Mouse (Mus musculus) ES-E14 (cell line): ENCODE measurements at regions not wholly inside any gene's neighbourhood (a gene's known extent, or its start where the extent isn't known, plus 50 kb on each side); places are given as distances from the start of the nearest gene placed in this dataset.

Experiments used
- DNase-seq: peaks from one replicate; pipeline ENCODE4 v3.0.0-alpha.2; 2013; ENCODE audit warnings: low read depth, low spot score
- H3K27ac ChIP-seq: 2 replicates; pipeline ENCODE4 v1.5.1; 2012; ENCODE audit warnings: low read depth, mild to moderate bottlenecking, low read length, moderate library complexity, mixed read lengths; ENCODE audit not compliant: poor library complexity, insufficient read depth, severe bottlenecking
- H3K36me3 ChIP-seq: 2 replicates; pipeline ENCODE4 v1.6.1; 2012; ENCODE audit warnings: mild to moderate bottlenecking, low read length, moderate library complexity, mixed read lengths; ENCODE audit not compliant: control insufficient read depth, poor library complexity, insufficient read depth, severe bottlenecking
- H3K4me1 ChIP-seq, 2 experiments: fragments of 150-350 bp in 1 of 2; sonication (generic) in 1 of 2; 2 replicates each; pipeline ENCODE4 v1.6.1; 2012; ENCODE audit warnings: low read length in 2 of 2, mild to moderate bottlenecking in 1 of 2, mixed read lengths in 1 of 2; ENCODE audit not compliant: control insufficient read depth in 2 of 2, insufficient read depth in 2 of 2, poor library complexity in 1 of 2
- H3K4me3 ChIP-seq, 2 experiments: fragments of 150-350 bp in 1 of 2; sonication (generic) in 1 of 2; 2 replicates each; pipeline ENCODE4 v1.5.1; 2012; ENCODE audit warnings: low read length in 2 of 2, low read depth in 1 of 2, mild to moderate bottlenecking in 1 of 2, mixed read lengths in 1 of 2; ENCODE audit not compliant: insufficient read depth in 1 of 2, poor library complexity in 1 of 2, severe bottlenecking in 1 of 2
- H3K9ac ChIP-seq: 2 replicates; pipeline ENCODE4 v1.6.1; 2012; ENCODE audit warnings: low read depth, mild to moderate bottlenecking, low read length, mixed read lengths; ENCODE audit not compliant: poor library complexity, insufficient read depth, severe bottlenecking
- H3K9me3 ChIP-seq: fragments of 150-350 bp; sonication (generic); 2 replicates; pipeline ENCODE4 v1.6.1; 2012; ENCODE audit warnings: low read depth, mild to moderate bottlenecking, low read length; ENCODE audit not compliant: control insufficient read depth, insufficient read depth
- CHD2 ChIP-seq: IDR thresholded peaks from 2 replicates; pipeline ENCODE4 v1.6.1; 2014; ENCODE audit warnings: mild to moderate bottlenecking, low read depth, low read length, inconsistent platforms
- HCFC1 ChIP-seq: IDR thresholded peaks from 2 replicates; pipeline ENCODE4 v1.6.1; 2012; ENCODE audit warnings: low read length, inconsistent platforms, borderline replicate concordance; ENCODE audit not compliant: insufficient read depth
- MAFK ChIP-seq: IDR thresholded peaks from 2 replicates; pipeline ENCODE4 v1.6.1; 2014; ENCODE audit warnings: mild to moderate bottlenecking, low read depth, low read length, inconsistent platforms; ENCODE audit not compliant: insufficient read depth
- ZC3H11A ChIP-seq: IDR thresholded peaks from 2 replicates; pipeline ENCODE4 v1.6.1; 2012; ENCODE audit warnings: low read depth, mild to moderate bottlenecking, inconsistent platforms, low read length, borderline replicate concordance
- ZNF384 ChIP-seq: IDR thresholded peaks from 2 replicates; pipeline ENCODE4 v1.6.1; 2012; ENCODE audit warnings: low read depth, low read length, inconsistent platforms
- in situ Hi-C, 2 experiments: fragments of 600-800 bp; cut with MboI; formaldehyde crosslinking; loops; one replicate each; pipeline ENCODE4 v1.15.1; 2025; ENCODE audit warnings: low sequenced_read_pairs in 2 of 2, inconsistent platforms in 1 of 2; ENCODE audit not compliant: unreplicated experiment in 2 of 2

DNA sequence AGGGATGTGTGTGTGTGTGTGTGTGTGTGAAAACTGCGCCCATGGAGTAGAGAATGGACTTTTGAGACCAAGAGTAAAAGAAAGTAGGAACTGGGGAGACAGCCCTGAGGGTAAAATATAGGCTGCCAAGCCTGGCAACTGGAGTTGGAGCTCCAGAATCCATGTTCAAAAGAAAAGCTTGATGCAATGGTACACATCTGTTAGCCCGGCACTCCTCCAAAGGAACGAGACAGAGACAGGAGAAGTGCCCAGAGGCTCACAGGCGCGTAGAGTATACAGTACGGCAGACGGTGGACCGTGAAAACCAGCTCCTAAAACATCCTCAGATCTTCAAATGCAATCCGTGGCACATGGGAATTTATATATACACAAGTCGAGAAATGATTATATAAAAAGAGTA lies 116.4 kb downstream of the Zfp281 start:
- no peaks in the 10 kb centered on the region for H3K9me3 ChIP-seq
- no peak overlapping the region for H3K9ac ChIP-seq
- H3K36me3 ChIP-seq, result no peaks in the 10 kb centered on the region
- no peak for DNase-seq
- TF ChIP-seq CHD2, result no peak
- TF ChIP-seq ZNF384, result no peak
- no peak overlapping the region for H3K4me3 ChIP-seq
- peaks cover 2 to 16% of the 10 kb centered on the region in 2 experiments; a peak in 3 of 4 replicates for H3K4me1 ChIP-seq
- in situ Hi-C loops, result loop anchor here in 1 of 2 experiments (25.0 kb wide), 1 partner anchor 179 kb away; no protein-coding TSS in a partner anchor
- H3K27ac ChIP-seq, result no peak overlapping the region

- H3K4me1 ChIP-seq, result 0 out of 4 replicates have a peak, but pooled peaks cover 0 to 2% of the 10 kb centered on the region in 2 experiments
- no peak overlapping the region; the same call in 1 of the 2 replicates for H3K9ac ChIP-seq
- TF ChIP-seq MAFK (no peak), ZC3H11A (peak; percentile 33; the same call in 1 of the 2 replicates)
- peak; percentile 70 for DNase-seq
- H3K4me3 ChIP-seq, result no peak overlapping the region
- no peak overlapping the region for H3K27ac ChIP-seq
- in situ Hi-C loops, result loop anchor here in 1 of 2 experiments (25.0 kb wide), 1 partner anchor 187 kb away; no protein-coding TSS in a partner anchor
- no peaks in the 10 kb centered on the region for H3K36me3 ChIP-seq
- H3K9me3 ChIP-seq, result no peaks in the 10 kb centered on the region
Observed at GRCm38 (mm10) chr1:136749188-136749587, 124.5 kb downstream of the Zfp281 start.

DNA sequence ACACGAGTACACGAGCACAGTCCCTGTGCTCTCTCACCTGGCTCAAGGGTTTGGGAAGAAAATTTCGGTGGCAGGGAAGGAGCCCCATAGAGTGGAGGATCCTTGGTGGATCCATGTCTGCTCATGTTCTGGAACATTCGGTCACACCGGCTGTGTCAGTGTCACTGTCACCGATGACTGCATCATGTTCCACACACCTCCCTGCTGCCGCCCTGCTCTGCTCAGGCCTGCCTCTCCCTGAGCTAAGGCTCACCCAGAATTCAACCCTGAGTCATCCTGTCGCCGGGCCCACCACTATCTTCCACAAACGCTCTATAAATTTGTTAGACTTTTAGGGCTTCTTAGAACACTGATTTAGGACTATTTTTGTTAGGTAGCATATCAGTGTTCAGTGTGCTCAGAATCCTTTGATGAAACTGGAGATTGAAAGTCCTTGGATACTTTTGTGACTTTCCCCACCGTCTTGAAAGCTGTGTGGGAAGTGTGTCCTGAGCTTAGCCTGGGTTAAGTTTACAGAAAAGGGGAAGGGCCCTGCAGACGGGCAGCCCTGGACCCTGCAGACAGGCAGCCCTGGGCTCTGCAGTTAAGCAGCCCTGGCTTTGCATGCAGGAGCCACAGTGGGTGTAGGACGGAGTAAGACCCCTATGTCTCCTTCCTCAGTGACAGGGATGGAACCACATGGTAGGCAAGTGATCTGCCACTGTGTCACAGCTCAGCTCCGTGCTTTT lies 126.9 kb downstream of the Zfp281 start:
- in situ Hi-C loops, result no loop called here
- no peak overlapping the region for H3K9ac ChIP-seq

DNA sequence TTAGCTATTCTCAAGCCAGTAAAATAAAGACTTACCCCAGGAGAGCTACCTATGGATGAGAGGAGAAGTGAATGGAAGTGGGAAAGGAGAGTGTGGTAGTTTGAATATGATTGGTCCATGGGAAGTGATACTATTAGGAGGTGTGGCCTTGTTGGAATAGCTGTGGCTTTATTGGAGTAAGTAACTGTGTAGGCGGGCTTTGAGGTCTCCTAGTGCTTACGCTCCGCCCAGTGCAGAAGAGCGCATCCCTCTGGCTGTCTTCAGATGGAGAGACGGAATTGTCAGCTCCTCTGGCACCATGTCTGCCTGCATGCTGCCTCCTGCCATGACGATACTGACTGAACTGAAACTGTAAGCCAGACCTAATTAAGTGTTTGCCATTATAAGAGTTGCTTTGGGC lies 129.6 kb downstream of the Zfp281 start:
- Histone ChIP-seq H3K27ac (no peak overlapping the region), H3K4me3 (peak overlapping the region in 1 of 2 experiments; percentile 27; a peak in 1 of 4 replicates), H3K9me3 (no peaks in the 10 kb centered on the region), H3K4me1 (no peaks in the 10 kb centered on the region), H3K36me3 (no peaks in the 10 kb centered on the region), H3K9ac (no peak overlapping the region)
- TF ChIP-seq MAFK, result no peak
- TF ChIP-seq HCFC1, result no peak
- no peak for TF ChIP-seq ZC3H11A
- no peak for TF ChIP-seq CHD2
- no peak for TF ChIP-seq ZNF384
- peak; percentile 58 for DNase-seq
- in situ Hi-C loops, result no loop called here

More for the DNA sequence above, 126.9 kb downstream of the Zfp281 start:
- no peak for DNase-seq
- Histone ChIP-seq H3K27ac (no peak overlapping the region), H3K4me1 (no peaks in the 10 kb centered on the region), H3K4me3 (no peak overlapping the region), H3K36me3 (no peaks in the 10 kb centered on the region), H3K9me3 (no peaks in the 10 kb centered on the region)
- TF ChIP-seq ZNF384 (no peak), MAFK (no peak), ZC3H11A (no peak), CHD2 (no peak), HCFC1 (no peak)
